Mouse (Mus musculus) spleen, adult 12 weeks (tissue): ENCODE measurements around the gene Vpreb1.
A peak's percentile ranks its signal among the peaks of the same experiment; 100 is the strongest.
"Not testable (repeated sequence)": the region's sequence is repeated elsewhere in the genome, so short reads cannot be mapped to it uniquely, and the experiment has no call there.

Experiments used
- DNase-seq: peaks from one replicate; pipeline ENCODE4 v3.0.0; 2022; ENCODE audit warnings: low spot score

Gene Vpreb1

DNA sequence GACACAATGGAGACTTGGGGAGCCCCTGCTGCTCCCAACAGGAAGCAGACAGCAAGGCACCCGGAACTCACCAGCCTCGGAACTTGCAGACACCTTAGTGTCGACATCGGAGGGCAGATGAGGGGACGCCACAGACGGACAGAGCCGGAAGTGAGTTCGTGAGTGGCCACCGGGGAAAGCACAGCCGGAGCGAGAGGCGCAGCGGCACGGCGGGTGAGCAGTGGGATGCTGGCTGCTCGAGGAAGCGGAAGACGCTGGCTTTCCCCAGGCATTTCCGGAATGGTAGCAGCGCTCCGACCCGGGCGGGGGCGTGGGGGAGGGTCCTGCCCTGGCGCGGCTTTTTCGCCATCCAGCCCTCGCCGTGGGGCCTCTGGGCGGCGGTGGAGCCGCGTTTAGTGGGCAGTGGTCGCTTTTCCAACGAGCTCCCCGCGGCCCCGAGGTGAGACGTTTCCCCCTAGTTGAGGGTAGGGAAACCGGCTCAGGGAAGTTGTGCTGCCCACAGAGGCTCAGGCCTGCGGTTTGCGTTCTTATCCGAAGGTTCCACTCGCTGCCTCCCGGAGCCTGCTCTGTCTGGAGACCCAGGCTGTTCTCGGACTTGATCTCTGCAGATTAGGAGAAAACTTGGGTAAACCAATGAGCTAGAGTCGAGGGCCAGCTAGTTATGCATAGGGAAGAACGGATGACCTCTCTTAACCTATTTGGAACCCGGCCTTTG is at the start of gene Vpreb1, which contains the start of gene Top3b:
Vpreb1 (minus strand) TSS at position 227 of the 715 bp plus-strand sequence.
Top3b (plus strand) TSS at position 120 of the 715 bp plus-strand sequence.
- peak; percentile 80 for DNase-seq

DNA sequence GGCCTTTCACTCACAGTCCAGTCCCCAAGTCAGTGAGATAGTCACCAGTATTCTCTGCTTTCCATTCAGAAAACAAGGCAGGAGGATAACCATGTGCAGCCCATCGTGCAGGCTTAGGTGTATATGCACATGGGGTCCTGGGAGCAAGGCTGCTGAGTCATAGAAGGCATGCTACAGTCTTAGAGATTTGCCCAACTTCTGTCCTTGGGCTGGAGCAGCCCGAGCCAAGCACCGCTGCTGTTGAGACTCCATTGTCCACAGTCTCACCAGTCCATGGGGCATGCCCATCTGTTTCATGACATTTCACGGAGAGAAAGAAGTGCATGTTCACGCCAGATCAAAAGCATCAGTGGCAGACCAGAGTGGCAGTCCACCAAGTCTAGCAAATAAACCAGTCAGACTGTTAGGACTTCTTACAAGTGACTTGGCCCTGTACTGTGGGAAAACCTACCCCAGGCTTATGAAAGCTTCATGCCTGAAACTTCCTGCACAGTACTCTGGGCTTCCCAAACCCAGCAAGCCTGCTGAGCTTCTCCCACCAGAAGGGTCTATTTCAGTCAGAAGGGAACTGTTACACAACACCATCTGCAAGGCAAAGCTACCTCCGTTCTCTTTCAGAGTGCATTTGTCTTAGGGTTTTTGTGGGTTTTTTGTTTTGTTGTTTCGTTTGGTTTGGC is 47.9 kb upstream of the Vpreb1 start:
- no peak for DNase-seq

DNA sequence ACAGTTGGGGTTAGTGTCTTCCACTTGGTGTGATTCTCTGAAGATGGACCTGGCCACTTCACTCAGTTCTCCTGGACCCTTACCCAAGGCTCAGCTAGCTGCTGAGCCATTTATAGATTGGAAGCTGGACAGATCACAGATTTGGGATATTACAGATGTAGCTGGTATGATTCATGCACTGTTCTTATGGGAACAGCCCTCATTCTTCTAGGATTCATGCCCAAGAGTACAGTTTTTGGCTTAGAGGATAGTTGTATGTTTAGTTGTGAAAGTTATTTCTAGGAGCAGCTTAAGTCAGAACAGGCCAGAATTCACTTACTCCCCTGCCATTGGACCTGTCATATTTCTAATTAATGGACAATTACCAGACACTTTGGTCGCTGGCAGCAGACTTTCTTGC is 42.8 kb upstream of the Vpreb1 start:
- no peak for DNase-seq

DNA sequence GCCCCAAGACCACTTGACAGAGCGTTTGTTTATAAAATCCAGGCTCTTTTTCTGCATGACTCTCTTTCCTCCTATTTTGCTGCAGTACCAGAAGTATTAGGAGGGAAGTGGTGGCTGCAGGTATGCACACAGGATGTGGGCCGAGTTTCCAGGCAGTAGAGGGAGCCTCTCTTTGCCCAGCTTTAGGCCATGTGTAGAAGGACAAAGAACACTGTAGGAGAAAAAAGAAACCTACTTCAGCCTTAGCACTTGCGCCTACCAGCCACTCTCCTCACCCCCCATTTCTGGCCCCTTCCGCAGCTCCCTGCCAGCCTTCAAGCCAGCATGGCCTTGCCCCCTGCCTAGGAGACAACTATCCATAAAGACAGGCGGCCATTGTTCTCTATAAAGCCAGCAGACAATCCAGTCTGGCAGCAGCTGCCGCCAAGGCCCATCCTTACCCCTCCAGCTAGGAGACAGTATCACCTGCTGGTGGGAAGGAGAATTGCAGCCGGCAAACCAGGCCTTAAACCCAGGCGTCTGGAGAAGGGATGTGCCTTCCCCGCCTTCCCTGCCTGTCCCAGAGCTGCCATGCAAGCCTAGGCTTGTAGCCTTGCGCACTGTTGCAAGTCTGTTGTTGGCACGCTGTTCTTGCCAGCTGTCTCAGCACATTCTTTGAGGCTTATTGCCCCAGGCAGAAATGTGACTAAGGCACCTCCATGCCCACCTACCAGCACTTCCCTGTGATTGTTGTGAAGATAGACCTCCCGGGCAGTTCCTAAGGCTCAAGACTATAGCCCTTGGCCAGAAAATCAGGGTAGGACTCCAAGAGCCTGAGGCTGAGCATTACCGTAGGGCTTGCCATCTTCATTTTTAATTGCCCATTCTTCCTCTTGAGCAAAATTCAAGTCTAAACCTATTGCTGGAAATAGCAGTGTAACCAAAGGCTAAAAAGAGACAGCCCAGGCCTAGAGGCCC is 41.3 kb upstream of the Vpreb1 start:
- peak; percentile 39 for DNase-seq

DNA sequence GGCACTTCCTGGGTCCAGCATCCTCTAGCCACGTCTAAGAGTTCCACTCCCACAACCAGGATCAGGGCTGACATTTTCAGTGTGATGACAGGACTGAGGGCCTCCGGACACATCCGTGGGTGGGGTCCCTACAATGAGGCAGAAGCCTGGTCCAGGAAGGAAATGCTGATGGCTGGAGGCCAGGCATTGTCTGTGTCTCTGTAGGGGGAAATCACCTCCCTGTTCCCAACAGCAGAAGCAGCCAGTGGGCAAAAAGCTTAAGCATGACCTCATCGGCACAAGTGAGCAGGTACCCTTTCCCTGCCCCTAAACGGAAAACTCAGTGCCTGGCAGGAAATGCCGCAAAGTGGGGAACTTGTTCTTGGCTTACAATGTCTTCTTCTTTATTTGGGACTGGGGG is 37.2 kb upstream of the Vpreb1 start:
- no peak for DNase-seq

DNA sequence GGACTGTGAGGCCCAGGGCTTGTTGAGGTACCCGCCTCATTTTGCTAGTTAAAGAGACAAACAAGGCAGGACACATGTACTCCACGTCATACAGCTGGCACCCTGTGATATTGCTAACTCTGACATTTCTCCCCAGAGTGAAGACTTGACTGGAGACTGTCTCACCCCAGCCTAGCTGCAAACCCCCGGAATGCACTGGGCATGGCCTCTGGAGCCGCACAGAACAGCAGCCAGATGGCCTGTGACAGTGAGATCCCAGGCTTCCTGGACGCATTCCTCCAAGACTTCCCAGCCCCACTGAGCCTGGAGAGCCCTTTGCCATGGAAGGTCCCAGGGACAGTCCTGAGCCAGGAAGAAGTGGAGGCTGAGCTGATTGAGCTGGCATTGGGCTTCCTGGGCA is 32.5 kb upstream of the Vpreb1 start:
- DNase-seq, result no peak

DNA sequence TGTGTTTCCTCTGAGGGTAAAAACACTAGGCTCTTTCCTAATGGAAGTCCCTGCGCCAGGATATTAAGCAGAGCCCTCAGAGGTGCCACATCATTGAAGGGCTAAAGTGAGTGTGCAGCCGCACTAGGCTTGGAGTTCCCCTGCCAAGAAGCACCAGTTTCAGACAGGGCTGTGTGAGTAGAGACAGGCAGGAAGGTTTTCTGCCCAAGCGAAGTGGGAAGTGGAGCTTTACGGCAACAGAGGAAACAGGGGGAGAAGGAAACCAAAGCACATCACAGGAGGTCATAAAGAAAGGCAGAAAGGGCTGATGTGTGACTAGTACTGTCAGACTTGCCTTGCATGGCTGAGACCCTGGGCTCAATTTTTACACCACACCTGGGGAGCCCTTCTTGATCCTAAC is 31.7 kb upstream of the Vpreb1 start:
- DNase-seq, result no peak

DNA sequence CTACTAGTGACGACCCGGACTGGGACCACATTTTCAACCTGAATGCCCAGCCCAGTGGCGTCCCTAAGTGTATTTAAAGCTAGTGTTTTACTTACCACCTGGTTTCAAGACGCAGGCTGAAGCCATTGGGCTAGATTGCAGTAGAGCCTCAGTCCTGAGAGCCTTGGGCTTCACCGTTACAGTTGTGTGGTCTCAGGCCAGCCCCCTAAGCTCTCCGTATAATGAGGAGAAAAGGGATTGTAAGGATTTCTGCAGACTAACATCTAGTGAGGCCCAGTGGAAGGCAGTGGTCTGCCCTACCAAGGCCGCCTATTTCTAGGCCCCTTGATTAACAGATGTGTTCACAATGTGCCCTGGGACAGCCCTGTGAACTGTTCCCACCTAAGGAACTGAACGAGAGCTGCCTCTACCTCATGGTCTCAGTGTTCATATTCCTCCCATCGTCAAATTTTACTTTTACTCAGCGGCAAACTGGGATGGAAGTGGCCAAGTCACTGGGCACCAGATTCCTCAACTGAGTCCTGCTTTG is 26.5 kb upstream of the Vpreb1 start:
- no peak for DNase-seq

DNA sequence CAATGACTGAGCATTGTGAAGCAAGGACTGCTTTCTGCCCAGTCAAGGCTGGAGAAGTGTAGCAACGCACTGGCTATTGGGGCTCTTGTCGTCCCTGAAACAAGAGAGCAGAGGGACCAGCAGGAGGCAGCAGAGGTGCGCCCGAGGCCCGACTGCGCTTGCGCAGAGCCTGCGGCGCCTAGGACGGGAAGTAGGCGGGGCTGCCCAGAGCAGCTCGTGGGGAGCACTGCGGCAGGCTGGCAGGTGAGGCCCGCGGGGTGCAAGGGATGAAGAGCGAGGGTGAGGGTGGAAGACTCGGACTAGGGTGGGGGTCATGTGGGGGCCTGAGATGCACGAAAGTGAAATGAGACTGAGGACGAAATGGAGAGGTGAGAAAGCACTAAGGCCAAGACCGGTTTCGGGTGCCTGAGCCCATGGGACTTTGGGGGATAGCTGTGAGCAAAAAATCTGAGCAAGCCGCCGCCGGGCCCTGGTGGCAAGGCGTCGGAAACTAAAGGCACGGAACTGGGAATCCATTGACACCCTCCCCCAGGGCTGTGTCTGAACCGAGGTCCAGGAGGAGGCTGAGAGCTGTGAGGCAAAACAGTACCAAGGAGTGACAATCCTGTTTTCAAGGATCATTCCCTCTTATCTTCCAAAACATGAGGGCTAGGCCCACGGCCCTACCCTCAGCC is 25.9 kb upstream of the Vpreb1 start, which contains the start of gene Ppm1f:
Ppm1f (plus strand) TSS at position 88 of the 674 bp plus-strand sequence.
- peak; percentile 90 for DNase-seq

DNA sequence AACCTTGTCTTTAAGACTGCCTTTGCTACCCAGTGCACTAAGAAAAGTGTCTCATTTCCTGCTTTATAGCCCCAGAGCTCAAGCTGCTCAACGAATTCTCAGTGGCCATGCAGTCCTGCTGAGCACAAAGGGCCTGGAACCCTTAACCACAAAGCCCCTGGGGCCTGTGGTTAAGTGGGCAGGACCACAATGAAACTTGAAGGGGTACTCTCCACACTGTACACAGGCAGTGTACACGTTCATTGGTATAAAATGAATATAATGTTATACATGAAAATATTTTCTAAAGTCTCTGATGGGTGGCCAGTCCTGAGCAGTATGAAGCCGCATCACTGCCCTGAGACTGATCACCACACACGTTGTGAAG is 25.4 kb upstream of the Vpreb1 start:
- DNase-seq, result no peak

DNA sequence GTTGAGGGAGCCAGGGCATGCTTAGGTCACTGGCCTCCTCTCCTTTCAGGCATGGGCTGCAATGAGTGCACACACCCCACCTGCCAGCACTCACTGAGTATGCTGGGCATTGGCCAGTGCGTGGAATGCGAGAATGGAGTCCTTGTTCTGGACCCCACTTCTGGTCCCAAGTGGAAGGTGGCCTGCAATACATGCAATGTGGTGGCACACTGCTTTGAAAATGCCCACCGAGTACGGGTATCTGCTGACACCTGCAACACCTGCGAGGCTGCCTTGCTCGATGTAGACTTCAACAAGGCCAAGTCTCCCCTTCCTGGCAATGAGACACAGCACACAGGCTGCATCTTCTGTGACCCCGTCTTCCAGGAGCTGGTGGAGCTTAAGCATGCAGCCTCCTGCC is 21.7 kb upstream of the Vpreb1 start:
- DNase-seq, result no peak

DNA sequence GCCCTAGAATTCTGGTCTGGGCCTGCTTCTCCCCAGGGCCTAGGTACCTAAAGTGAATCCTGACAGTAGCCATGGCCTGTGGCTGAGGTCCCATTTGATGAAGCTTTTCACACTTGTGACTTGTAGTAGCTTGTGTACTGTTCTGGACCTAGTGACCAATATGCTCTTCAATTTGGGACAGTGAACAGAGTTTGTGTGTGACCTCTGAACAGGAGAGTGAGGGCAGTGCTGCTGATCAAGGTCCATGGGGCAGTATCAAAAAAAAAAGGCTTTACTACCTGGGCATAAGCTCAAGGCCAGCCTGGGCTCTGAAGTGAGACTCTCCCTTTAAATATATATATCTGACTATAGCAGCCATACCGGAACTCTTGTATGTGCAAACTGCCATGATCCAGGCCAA is 17.7 kb upstream of the Vpreb1 start:
- DNase-seq, result no peak

DNA sequence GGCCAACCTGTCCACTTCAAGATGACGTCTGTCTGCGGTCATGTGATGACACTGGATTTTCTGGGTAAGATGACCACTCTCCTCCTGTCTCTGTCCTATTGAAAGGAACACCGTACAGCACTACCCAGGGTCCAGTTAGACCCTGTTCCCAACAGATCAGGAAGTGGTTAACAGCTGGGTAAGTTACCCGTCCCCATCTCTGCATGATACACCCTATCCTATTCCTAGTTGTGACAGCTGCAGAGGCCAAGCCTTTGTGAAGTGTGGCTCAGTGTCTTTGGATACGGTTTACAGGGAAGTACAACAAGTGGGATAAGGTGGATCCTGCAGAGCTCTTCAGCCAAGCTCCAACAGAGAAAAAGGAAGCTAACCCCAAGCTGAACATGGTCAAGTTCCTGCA is 8.4 kb upstream of the Vpreb1 start:
- DNase-seq, result no peak

DNA sequence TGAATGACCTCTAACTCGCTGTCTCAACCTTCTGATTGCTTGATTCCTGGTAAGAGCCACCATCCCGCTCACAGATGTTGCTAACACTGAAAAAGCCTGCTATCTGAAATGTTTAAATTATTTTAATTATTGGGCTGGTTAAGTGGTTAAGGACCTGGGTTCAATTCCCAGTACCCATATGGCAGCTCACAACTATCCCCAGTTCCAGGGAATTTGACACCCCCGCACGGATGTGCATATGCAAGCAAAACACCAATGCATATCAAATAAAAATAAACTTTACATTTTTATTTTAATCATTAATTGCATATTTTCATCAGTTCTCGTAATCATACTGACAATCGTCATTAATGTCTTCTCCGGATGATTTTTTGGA is 414 bp downstream of the Vpreb1 start:
- DNase-seq, result no peak

DNA sequence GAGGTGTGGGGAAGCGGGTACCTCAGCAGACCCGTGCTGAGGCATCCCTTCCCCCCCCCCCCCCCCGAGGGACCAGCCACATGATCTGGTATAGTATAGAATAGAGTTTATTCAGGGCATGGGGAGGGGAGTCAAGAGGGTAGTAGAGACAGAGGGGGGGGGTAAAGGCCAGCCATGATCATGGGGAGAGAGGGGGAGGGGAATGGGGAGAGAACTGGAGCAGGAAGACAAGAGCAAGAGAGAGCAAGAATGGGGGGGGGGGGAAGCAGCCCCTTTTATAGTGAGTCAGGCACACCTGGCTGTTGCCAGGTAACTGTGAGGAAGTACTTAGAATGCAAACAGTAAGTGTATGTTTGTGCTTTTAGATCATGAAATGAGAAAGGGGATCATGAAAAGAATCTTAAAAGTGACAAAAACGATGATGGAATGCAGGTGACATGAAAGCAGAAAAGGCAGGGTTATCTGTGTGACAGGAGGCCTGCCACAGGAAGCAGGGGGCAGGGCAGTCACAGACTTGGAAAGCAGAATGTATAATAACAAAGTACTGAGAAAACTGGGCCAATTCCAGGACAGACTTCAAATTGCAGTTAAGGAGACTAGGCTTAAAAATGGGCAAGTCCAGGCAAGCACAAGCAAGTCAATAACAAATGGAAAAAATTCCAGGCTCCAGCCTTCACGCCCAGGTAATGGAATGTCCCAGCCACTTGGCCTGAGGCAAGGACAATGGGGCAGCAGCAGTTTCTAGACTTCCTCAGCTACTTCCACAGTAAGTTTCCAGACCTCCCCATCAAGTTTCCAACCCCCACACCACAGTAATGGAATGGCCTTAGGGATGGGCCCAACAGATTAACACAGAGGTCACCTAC is 4.7 kb downstream of the Vpreb1 start:
- DNase-seq, result no peak

DNA sequence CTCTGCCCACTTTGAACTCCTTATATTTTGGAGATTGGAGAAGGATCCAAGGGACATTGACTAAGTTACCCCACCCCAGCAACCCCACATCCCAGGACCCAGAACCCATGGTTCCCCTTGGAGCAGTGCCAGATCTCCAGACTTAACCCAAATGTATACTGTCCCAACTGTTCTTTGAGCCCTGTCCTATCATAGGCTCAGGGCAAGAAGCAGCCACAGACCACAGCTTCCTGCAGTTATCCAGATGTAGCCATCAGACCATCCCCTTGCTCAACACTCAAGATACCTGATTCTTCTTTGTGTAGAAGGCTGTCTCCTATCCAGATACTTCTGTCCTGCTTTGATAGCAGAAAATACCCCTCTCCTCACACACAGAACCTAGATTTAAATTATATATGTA is 5.4 kb downstream of the Vpreb1 start:
- DNase-seq, result no peak

DNA sequence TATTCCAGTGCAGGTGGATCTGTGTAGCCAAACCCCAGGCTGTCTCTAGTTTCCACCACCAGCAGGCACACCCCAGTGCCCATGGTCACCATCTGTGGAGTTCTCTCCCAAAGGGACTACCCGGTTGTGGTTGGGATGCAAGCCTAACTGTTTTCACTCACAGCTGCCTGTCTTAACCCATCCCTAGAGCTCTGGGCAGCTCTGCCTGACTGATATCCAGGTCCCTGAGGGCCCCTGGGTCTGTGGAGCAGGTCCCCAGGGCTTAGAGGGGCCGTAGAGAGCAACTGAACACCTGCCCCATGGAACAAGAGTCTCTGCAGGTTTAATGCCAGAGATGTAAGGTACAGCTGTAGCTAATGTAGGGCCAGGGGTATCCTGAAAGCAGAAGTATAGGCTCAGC is 6.7 kb downstream of the Vpreb1 start, which contains the start of gene Igll1:
Igll1 (minus strand) TSS at position 8 of the 400 bp plus-strand sequence.
- DNase-seq, result no peak

DNA sequence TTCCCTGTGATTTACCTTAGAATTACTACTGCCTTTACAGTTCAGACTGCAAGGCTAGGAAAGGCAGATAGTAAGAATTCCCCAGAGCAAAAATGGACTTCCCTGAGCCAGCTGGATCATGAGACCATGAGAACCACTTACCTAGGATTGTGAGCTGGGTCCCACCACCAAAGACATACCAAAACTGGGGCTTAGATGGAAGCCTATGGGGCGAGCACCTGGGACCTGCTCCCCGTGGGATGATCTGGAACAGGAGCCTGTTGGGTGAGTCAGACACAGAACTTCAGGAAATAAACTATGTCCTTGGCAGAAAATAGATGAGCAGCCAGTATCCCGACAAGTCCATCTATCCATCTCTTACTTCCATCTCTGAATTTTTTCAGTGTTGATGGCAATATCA is 8.4 kb downstream of the Vpreb1 start:
- DNase-seq, result no peak

DNA sequence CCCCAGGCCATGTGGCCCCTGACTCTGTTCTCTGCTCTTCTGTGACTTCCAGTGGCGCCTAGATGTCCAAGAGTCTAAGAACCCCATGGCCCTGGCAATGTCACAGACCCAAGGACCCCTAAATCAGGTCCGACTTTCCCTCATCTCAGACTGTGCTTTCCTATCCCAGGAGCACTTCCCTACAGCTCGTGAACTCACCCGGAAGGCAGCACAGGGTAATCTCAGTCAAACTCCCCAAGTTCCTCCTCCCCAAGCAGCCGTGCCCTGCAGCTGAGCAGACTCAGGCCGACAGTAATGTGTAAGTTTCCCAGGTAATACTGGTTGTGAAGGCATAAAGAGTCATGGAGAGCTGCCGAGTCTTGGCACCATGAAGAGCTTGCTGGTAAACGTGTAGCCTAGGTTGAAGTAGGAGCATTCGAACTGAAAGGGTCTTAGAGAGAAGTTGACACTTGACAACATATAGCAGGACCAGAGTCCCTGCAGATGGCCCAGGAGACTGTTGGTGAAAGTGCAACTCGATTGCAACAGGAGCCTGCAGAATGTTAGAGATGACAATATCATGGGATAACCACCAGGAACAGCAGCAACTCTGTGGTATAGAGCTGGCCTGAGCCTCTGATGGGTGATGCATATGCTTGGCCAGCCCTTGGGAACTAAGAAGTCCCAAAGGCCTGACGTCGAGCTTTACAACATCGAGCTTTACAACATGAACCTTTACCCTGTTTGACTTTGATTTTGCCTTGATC is 13.7 kb downstream of the Vpreb1 start:
- DNase-seq, result no peak

DNA sequence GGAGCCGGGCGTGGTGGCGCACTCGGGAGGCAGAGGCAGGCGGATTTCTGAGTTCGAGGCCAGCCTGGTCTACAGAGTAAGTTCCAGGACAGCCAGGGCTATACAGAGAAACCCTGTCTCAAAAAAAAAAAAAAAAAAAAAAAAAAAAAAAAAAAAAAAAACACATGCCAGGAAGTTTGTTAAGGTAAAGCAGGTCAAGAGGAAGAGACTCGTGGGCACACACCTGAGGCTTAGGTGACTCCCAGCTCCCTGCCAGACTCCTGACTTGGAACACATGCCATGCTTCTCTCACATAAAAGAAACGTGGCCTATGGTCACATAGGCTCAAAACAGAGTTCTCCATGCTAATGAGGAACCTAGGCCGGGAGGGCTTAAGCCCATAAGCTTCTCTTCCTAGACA is 14.6 kb downstream of the Vpreb1 start:
- DNase-seq, result not testable (repeated sequence)
